Mouse (Mus musculus) CH12F3 (cell line): ENCODE data around the gene Smndc1.

Experiments used
- in situ Hi-C: fragments of 300-500 bp; cut with MboI; formaldehyde crosslinking; loops from 2 replicates; pipeline ENCODE4 v1.14.3; 2020; ENCODE audit warnings: low sequenced_read_pairs

The Smndc1 gene

DNA sequence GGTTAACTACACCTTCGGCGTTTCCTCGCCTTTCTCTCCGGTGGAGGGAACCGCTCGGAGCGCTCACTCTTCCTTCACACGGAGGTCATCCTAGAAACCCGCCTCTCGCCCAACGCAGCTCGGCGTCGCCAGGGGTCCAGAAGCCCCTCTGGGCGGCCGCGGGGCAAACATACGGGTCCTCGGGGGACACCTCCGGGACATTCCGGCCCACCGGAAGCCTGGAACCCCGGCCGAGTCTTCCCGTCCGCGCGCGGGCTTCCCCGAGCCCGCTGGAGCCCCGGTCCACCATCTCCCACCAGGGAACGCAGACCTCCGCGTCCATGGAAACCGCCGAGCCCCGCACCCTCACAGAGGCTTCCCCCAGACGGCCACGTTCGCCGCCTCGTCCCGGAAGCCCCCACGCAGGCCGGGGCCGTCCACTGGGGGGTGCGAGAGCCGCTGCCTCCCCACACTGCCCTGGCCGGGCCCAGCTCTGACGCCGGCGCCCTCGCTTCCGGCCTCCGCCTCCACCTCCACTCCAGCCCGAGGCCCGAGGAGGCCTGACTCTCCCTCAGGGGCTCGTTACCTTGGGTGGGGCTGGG lies 437 bp downstream of the Smndc1 start:
- in situ Hi-C loops, result no loop called here

GRCm38 (mm10) chr19:53389417-53389816 lies 961 bp downstream of the Smndc1 start:
- in situ Hi-C loops, result no loop called here

GRCm38 (mm10) chr19:53383336-53383735 lies 7.0 kb downstream of the Smndc1 start:
- in situ Hi-C loops, result no loop called here

- in situ Hi-C loops, result no loop called here
Measured at GRCm38 (mm10) chr19:53378421-53378820, 12.0 kb downstream of the Smndc1 start.

GRCm38 (mm10) chr19:53377652-53378051 lies 12.7 kb downstream of the Smndc1 start:
- in situ Hi-C loops, result no loop called here

DNA sequence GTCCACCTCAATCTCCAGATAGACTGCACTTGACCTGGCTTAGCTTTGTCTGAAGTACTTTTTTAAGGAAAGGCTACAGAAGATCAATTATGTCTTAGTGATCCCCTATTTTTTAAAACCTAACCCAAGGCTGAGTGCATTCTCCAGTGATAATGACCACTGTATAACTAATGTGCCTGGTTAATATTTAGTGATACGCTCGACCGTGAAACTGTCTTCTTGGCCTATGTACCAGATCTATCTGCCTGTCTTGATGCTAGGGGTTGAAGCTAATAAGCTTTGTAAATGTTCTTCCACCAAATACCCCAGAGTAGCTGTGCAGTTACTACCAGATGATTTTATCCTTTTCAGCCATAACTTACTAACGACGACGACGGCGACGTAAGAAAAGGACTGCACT lies 14.6 kb downstream of the Smndc1 start:
- in situ Hi-C loops, result no loop called here

- in situ Hi-C loops, result no loop called here
Measured at GRCm38 (mm10) chr19:53375299-53375698, 15.1 kb downstream of the Smndc1 start.

- in situ Hi-C loops, result loop anchor here (5.0 to 25.0 kb wide), 2 partner anchors 126 to 361 kb away; no protein-coding TSS in a partner anchor
Measured at GRCm38 (mm10) chr19:53373570-53373969, 16.8 kb downstream of the Smndc1 start.

GRCm38 (mm10) chr19:53371666-53372065 lies 18.7 kb downstream of the Smndc1 start, which contains the start of gene Gm10197:
Gm10197 (minus strand) TSS chr19:53371766.
- in situ Hi-C loops, result loop anchor here (5.0 to 25.0 kb wide), 2 partner anchors 124 to 359 kb away; no protein-coding TSS in a partner anchor

GRCm38 (mm10) chr19:53370233-53370632 lies 20.1 kb downstream of the Smndc1 start:
- in situ Hi-C loops, result loop anchor here (5.0 to 25.0 kb wide), 2 partner anchors 123 to 358 kb away; no protein-coding TSS in a partner anchor

DNA sequence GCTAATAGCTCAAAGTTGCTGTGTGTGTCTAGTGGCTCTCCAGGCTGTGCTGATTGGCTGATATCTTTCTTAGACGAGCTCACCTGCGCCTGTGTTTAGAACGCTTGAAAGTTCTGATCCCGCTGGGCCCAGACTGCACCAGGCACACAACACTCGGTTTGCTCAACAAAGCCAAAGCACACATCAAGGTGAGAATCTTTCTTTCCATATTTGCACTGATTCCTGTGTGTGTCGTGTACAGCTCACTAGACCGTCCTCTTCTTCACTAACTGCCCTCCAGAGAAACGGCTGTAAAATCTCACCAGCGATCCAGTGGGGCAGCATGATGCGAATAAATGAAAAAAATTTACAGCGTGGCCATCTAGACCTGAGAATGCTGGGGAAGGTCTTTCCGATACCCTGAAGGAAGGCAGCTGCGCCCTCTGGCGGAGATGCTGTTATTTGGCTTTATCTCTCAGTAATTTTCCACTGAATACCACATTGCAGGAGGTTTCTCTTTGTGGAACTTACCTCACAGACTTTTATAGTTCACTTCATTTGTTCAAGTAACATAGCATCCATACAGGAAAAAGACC lies 20.8 kb downstream of the Smndc1 start:
- in situ Hi-C loops, result loop anchor here (5.0 to 25.0 kb wide), 2 partner anchors 122 to 357 kb away; no protein-coding TSS in a partner anchor

DNA sequence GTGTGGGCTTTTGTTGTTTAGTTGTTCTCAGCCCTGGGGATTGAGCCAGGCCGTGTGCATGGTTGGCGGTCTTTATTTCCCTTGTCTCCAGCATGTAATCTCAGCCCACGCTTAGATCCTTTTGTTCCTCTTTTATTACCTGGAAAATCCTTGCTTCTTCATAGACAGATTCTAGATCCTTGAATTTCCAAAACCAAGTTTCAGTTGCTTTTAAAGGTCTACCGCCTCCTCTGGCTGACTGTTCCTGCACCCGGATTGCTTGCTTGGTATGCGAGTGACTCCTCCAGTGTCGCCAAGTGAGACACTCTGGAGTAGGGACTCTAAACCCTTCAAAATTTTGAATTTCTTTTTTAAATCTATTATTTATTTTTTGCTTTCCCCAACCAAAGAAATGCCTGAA lies 23.5 kb downstream of the Smndc1 start:
- in situ Hi-C loops, result loop anchor here (25.0 kb wide), 1 partner anchor 355 kb away; no protein-coding TSS in a partner anchor

- in situ Hi-C loops, result loop anchor here (25.0 kb wide), 1 partner anchor 354 kb away; no protein-coding TSS in a partner anchor
Measured at GRCm38 (mm10) chr19:53366057-53366775, 24.2 kb downstream of the Smndc1 start.

- in situ Hi-C loops, result loop anchor here (25.0 kb wide), 1 partner anchor 353 kb away; no protein-coding TSS in a partner anchor
Measured at GRCm38 (mm10) chr19:53364963-53365362, 25.4 kb downstream of the Smndc1 start.

DNA sequence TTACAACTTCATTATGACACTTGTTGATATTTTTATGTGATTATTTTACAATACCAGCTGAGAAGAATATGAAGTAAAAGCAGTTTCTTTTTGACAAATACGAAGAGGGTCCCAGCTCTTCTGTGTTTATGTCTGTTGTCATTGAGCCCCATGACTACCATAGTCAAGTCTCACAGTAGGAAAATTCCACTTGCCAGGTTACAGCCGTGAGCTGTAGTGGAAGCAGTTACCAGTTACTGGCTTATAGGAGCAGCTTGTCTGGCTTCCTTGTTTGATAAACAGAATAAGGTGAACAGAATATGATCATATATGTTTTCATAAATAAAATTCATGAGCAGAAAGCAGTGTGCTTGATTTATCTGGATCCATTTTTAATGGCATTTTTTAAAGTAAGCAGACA lies 25.8 kb downstream of the Smndc1 start:
- in situ Hi-C loops, result loop anchor here (25.0 kb wide), 1 partner anchor 352 kb away; no protein-coding TSS in a partner anchor

DNA sequence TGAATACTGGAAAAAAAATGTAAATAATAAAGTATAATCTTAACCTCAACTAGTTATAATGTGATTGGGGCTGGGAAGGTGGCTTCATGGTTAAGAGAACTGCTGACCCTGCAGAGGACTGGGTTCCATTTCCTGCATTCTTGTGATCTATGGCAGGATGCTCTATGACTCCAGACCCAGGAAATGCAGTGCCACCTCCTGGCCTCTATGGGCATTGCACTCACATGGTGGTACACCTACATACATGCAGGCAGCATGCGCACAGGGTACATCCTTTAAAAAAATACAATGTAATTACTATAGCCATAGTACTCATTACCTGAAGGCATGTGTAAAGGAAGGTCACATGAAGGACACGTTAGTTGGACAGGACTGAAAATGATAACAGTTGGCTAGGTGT lies 27.4 kb downstream of the Smndc1 start:
- in situ Hi-C loops, result loop anchor here (25.0 kb wide), 1 partner anchor 351 kb away; no protein-coding TSS in a partner anchor

- in situ Hi-C loops, result loop anchor here (25.0 kb wide), 1 partner anchor 348 kb away; no protein-coding TSS in a partner anchor
Measured at GRCm38 (mm10) chr19:53360265-53360958, 30.0 kb downstream of the Smndc1 start.

- in situ Hi-C loops, result loop anchor here (25.0 kb wide), 1 partner anchor 347 kb away; no protein-coding TSS in a partner anchor
Measured at GRCm38 (mm10) chr19:53359160-53360033, 31.0 kb downstream of the Smndc1 start.

DNA sequence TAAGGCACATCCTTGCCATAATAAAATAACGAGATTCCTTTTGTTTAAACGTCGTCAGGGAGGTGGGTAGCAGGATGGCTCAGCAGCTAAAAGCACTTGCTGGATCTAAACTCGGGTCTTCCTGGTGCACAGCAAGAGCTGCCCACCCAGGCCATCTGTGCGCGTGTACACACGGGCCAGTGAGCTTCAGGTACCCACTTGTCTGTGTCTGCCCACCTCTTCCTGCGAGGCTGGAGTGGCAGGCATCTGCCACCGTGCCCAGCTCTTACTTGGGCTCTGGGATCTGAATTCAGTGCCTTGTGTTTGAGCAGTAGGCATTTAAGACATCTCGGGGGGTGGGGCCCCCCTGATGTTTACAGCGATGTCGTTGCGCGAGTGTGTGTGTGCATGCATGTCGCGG lies 35.3 kb downstream of the Smndc1 start:
- in situ Hi-C loops, result loop anchor here (25.0 kb wide), 1 partner anchor 343 kb away; no protein-coding TSS in a partner anchor
